Comparison of ENCODE assay signal across 19 mouse cellular contexts in the genomic region with DNA sequence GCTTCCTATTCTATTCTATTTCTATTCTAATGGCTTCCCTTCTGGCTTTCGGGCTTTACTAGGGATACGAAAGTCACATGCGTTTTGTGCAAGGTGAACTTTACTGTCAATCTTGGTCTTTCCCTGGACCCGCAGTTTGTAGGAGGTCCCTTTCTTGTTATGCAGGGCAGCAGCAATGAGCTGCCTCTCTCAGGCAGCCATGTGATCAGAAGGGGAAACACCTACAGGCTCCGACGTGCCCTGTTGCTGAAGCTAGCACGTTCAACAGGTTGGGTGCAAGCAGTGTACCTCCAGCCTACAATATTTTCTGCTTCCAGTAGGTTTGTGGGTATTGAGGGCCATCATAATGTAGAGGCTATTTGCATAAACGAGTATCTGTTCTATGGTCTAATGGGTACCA. TPM values are rescaled to one million over a fixed set of nuclear protein-coding genes. Genes with fewer than 3 reads are reported as not detected.
DNase-seq lines count a peak whose midpoint lies in the region; TF ChIP-seq lines count a peak whose summit lies in the region.
"Had no signal": no experiment of that assay in that cellular context is flagged by ENCODE, and none has a peak within 500 bp of the region (broad histone marks: within the 10 kb centered on the region; RNA-seq: fewer than 3 reads in every experiment).

No protein-coding gene starts in this region.

- DNase-seq in layer of hippocampus, adult 11-12 months (ENCODE audit: low spot score), result peak; percentile 2
- DNase-seq in layer of hippocampus, adult 2 months (ENCODE audit: low spot score in 2 of 2), result no peak
- DNase-seq in B cell, adult 2 months, result peak; percentile 49 to 50
- peak; percentile 84 for DNase-seq in ES-CJ7 (ENCODE audit: low read depth, low spot score)
- DNase-seq in naive thymus-derived CD4-positive, alpha-beta T cell, adult 2 months (ENCODE audit: low read depth), result peak; percentile 49
- no peak for DNase-seq in ovary, postnatal 10 days (ENCODE audit: low spot score)
- DNase-seq in embryo, embryonic 9.5 days (ENCODE audit: extremely low spot score), result no peak
- DNase-seq: cerebellum, postnatal 14 days; kidney, adult 8-10 months; kidney, postnatal 4 days; liver; right cerebral cortex, adult 18-20 months; thymus, postnatal 4 days had no signal

- H3K27ac ChIP-seq in layer of hippocampus, adult 2 months, result no peak overlapping the region
- H3K27ac ChIP-seq: heart, embryonic 15.5 days; hindbrain, embryonic 10.5 days; midbrain, embryonic 13.5 days had no signal

- TF ChIP-seq CTCF in layer of hippocampus, adult 2 months (conservative IDR thresholded peaks at IDR 0.05), result no peak

- no peak overlapping the region for H3K4me3 ChIP-seq in layer of hippocampus, adult 2 months
- H3K4me3 ChIP-seq: erythroblast, embryonic 14.5 days; heart, embryonic 15.5 days; hindbrain, embryonic 10.5 days; midbrain, embryonic 13.5 days; myocyte had no signal

RNA-seq across cellular contexts. Expression of a gene that starts 2.8 kb away (rescaled TPM):
- total RNA-seq in layer of hippocampus, adult 2 months (2021), result 100 to 1,000 TPM; 254 to 256 TPM

RNA-seq across cellular contexts. Expression of a gene that starts 13.8 kb away (rescaled TPM):
- 1 to 10 TPM; 1.7 to 2.4 TPM for total RNA-seq in layer of hippocampus, adult 2 months (2021)
- total RNA-seq: granulocyte monocyte progenitor cell, adult 5-6 weeks had no signal

Comparison
In these comparisons a context has a peak if more than half of its experiments do, and no peak if none do; other contexts are left out.
1. DNase-seq: peak in layer of hippocampus, adult 11-12 months (single experiment), B cell, adult 2 months (2 of 2), ES-CJ7 (single experiment) and naive thymus-derived CD4-positive, alpha-beta T cell, adult 2 months (single experiment); none in layer of hippocampus, adult 2 months (0 of 2), ovary, postnatal 10 days (single experiment) and embryo, embryonic 9.5 days (single experiment).